Mouse (Mus musculus): ENCODE data around the gene Ltb. TPM values are rescaled to one million over a fixed set of nuclear protein-coding genes. Genes with fewer than 3 reads are reported as not detected.

The Ltb gene
- polyA plus RNA-seq, 1 experiment from 2014 or later, result 6.4 TPM

DNA sequence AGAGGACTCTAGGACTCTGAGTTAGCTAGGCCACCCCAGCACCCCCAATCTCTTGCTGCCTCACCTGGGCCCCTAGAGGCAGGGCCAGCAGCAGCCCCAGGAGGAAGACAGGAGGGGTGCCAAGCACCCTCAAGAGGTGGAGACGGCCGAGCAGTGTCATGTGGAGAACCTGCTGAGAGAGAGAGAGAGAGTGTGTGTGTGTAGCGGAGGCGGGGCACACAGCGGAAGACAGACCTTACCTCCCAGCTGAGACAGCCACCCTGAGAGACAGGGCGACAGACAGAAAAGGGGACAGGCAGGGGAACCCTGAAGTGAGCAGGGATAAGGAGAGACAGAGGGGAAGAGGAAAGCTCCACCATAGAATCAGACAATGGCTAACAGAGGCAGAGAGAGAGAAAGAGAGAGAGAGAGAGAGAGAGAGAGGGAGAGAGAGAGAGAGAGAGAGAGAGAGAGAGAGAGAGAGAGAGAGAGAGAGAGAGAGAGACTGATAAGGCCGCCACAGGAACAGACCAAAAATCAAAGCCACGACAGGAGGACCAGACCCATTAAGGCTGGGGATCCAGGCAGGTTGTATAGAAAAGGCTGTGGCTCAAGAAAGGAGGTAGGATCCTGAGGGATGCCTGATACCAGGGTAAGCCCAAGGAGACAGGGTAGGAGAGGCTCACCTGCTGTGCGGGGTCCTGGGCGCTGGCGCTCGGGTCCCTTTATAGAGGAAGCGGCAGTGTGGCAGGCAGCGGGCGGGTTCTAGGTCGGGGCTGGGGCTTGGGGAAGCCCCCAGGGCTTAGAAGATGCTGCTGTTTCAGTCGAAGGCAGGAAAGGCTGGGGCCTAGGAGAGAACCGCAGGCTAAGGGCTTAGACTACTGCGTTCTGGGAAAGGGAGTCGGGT, 10.5 kb downstream of the Ltb start, which contains the start of gene Lta:
TSS of gene Lta (minus strand) at position 858 of the 886 bp plus-strand sequence.
- peaks cover 36% of the 10 kb centered on the region for H3K27me3 ChIP-seq (ENCODE audit: control insufficient read depth, insufficient read depth, low read length)
- 0 out of 2 replicates have a peak, but pooled peaks cover 4% of the 10 kb centered on the region for H3K4me1 ChIP-seq (ENCODE audit: control insufficient read depth, insufficient read depth, low read length)
- peak within 1 kb of the TSS; percentile 53 for H3K9ac ChIP-seq (ENCODE audit: low read length)
- no peaks in the 10 kb centered on the region for H3K9me3 ChIP-seq (replicated peaks; ENCODE audit: control insufficient read depth, low read length)
- no peak within 1 kb of the TSS for H3K27ac ChIP-seq (ENCODE audit: low read length)
- H3K36me3 ChIP-seq (ENCODE audit: control insufficient read depth, insufficient read depth), result no peaks in the 10 kb centered on the region
- ATAC-seq (replicated peaks; ENCODE audit: extremely low read depth, insufficient read depth, low FRiP score), result peak; percentile 71; the same call in 1 of the 2 replicates
- no peak within 1 kb of the TSS; the same call in 1 of the 2 replicates for H3K4me2 ChIP-seq (ENCODE audit: low read depth, low read length)
- no peak within 1 kb of the TSS for H3K4me3 ChIP-seq (ENCODE audit: low read length)
- WGBS, result 22% methylated on average over 20 of the region's 20 CpGs

DNA sequence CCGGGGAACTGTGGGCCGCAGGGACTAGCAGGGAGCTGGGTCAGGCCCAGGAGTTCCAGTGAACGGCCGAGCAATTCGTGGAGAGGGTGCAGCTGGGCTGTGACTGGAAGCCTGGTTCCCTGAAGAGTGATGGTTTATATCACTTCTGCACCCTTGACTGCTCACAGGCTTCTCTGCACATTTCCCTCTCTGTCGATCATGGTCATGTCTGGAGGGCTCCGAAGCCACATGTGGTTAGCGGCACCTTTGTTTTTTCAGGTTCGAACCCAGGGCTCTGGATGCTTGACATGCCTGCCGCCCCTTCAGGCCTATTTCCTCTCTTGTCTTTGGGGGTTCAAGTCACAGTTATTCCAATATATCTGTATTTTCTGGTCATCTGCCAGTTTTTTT, 11.1 kb downstream of the Ltb start:
- H3K27ac ChIP-seq (ENCODE audit: low read length), result no peak overlapping the region
- H3K9me3 ChIP-seq (replicated peaks; ENCODE audit: control insufficient read depth, low read length), result no peaks in the 10 kb centered on the region
- 48% methylated on average over 10 of the region's 10 CpGs for WGBS
- no peak overlapping the region for H3K4me3 ChIP-seq (ENCODE audit: low read length)
- H3K4me2 ChIP-seq (ENCODE audit: low read depth, low read length), result no peak overlapping the region; the same call in 1 of the 2 replicates
- H3K9ac ChIP-seq (ENCODE audit: low read length), result peak overlapping the region; percentile 53; the same call in 1 of the 2 replicates
- ATAC-seq (replicated peaks; ENCODE audit: extremely low read depth, insufficient read depth, low FRiP score), result no peak
- 0 out of 2 replicates have a peak, but pooled peaks cover 4% of the 10 kb centered on the region for H3K4me1 ChIP-seq (ENCODE audit: control insufficient read depth, insufficient read depth, low read length)
- peaks cover 33% of the 10 kb centered on the region for H3K27me3 ChIP-seq (ENCODE audit: control insufficient read depth, insufficient read depth, low read length)
- no peaks in the 10 kb centered on the region for H3K36me3 ChIP-seq (ENCODE audit: control insufficient read depth, insufficient read depth)

DNA sequence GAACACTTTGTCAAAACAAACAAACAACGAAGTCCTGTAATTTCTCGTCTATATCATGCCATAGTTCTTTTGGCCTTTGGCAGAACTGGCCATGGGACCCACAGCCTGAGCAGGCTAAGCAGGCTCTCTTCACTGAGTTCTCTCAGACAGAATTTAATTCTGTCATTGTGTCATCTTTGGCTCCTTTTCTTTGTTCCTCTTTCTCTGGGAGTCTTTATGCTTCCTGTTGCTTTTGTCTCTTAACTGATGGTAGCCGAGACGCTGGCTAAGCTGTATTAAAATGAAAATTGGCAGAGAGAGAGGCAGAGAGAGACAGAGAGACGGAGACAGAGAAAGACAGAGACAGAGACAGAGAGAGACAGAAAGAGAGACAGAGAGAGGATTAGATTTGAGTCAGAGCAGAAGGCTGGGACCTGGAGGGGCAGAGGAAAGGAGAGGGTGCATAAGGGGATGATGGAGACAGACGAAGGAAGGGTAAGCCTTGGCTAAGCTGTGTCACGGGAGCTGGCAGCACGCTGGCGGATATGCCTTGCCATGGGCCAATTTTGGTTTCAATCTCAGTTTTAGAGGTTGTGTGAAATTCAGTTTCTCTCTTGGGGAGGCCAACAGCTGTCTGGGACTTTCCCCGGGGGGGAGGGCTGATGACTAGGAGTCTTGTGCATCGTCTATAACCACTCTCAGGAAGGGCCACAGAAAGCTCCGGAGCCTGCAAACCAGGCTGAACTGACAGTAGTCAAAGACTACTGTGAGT, 15.7 kb downstream of the Ltb start:
- no peaks in the 10 kb centered on the region for H3K9me3 ChIP-seq (replicated peaks; ENCODE audit: control insufficient read depth, low read length)
- ATAC-seq (replicated peaks; ENCODE audit: extremely low read depth, insufficient read depth, low FRiP score), result no peak
- H3K4me2 ChIP-seq (ENCODE audit: low read depth, low read length), result no peak overlapping the region
- peaks cover 7% of the 10 kb centered on the region for H3K27me3 ChIP-seq (ENCODE audit: control insufficient read depth, insufficient read depth, low read length)
- H3K9ac ChIP-seq (ENCODE audit: low read length), result no peak overlapping the region
- H3K36me3 ChIP-seq (ENCODE audit: control insufficient read depth, insufficient read depth), result no peaks in the 10 kb centered on the region
- H3K4me3 ChIP-seq (ENCODE audit: low read length), result no peak overlapping the region
- WGBS, result 64% methylated on average over 12 of the region's 12 CpGs
- no peaks in the 10 kb centered on the region for H3K4me1 ChIP-seq (ENCODE audit: control insufficient read depth, insufficient read depth, low read length)
- H3K27ac ChIP-seq (ENCODE audit: low read length), result no peak overlapping the region

DNA sequence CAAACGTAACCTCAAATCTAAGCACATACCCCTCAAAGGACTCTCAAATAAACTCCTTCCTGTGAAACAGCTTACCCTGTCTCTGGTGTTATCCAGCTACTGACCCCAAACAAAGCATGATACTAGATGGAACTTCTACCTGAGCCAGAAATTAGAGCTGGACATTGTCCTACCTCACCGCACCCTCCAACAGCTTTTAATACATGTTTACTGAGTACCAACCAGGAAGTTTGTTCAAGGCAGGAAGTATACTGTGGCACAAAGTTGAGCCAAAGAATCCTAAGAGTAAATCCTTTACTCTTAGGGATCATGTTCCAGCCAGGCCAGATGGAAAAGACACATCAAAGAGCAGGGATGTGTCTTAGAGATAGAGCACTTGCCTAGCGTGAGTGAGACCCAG, 16.4 kb downstream of the Ltb start:
- H3K9me3 ChIP-seq (replicated peaks; ENCODE audit: control insufficient read depth, low read length), result no peaks in the 10 kb centered on the region
- ATAC-seq (replicated peaks; ENCODE audit: extremely low read depth, insufficient read depth, low FRiP score), result no peak
- H3K36me3 ChIP-seq (ENCODE audit: control insufficient read depth, insufficient read depth), result no peaks in the 10 kb centered on the region
- WGBS, result 68% methylated on average over 3 of the region's 3 CpGs
- H3K9ac ChIP-seq (ENCODE audit: low read length), result no peak overlapping the region
- no peak overlapping the region for H3K4me2 ChIP-seq (ENCODE audit: low read depth, low read length)
- H3K4me1 ChIP-seq (ENCODE audit: control insufficient read depth, insufficient read depth, low read length), result no peaks in the 10 kb centered on the region
- H3K27ac ChIP-seq (ENCODE audit: low read length), result no peak overlapping the region
- H3K4me3 ChIP-seq (ENCODE audit: low read length), result no peak overlapping the region
- H3K27me3 ChIP-seq (ENCODE audit: control insufficient read depth, insufficient read depth, low read length), result 0 out of 2 replicates have a peak, but pooled peaks cover 2% of the 10 kb centered on the region

DNA sequence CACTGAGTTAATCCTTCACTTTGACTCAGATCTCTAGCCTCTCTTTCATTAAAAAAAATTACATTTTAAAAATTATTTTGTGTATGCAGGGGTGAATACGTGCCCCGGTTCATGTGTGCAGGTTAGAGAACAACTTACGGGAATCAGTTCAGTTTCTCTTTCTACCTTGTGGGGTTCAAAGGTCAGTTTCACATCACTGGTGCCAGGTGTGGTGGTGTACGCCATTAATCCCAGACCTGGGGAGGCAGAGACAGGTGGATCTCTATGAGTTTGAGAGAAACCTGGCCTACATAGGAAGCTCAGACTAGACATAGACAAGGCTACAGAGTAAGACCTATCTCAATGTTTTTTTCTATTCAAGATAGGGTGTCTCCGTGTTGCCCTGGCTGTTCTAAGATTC, 18.8 kb downstream of the Ltb start:
- Histone ChIP-seq H3K27ac (ENCODE audit: low read length) (no peak overlapping the region), H3K4me1 (ENCODE audit: control insufficient read depth, insufficient read depth, low read length) (no peaks in the 10 kb centered on the region), H3K4me2 (ENCODE audit: low read depth, low read length) (no peak overlapping the region), H3K9ac (ENCODE audit: low read length) (no peak overlapping the region), H3K9me3 (replicated peaks; ENCODE audit: control insufficient read depth, low read length) (no peaks in the 10 kb centered on the region), H3K4me3 (ENCODE audit: low read length) (no peak overlapping the region), H3K27me3 (ENCODE audit: control insufficient read depth, insufficient read depth, low read length) (0 out of 2 replicates have a peak, but pooled peaks cover 2% of the 10 kb centered on the region), H3K36me3 (ENCODE audit: control insufficient read depth, insufficient read depth) (no peaks in the 10 kb centered on the region)
- WGBS, result 88% methylated on average over 5 of the region's 5 CpGs
- ATAC-seq (replicated peaks; ENCODE audit: extremely low read depth, insufficient read depth, low FRiP score), result no peak

DNA sequence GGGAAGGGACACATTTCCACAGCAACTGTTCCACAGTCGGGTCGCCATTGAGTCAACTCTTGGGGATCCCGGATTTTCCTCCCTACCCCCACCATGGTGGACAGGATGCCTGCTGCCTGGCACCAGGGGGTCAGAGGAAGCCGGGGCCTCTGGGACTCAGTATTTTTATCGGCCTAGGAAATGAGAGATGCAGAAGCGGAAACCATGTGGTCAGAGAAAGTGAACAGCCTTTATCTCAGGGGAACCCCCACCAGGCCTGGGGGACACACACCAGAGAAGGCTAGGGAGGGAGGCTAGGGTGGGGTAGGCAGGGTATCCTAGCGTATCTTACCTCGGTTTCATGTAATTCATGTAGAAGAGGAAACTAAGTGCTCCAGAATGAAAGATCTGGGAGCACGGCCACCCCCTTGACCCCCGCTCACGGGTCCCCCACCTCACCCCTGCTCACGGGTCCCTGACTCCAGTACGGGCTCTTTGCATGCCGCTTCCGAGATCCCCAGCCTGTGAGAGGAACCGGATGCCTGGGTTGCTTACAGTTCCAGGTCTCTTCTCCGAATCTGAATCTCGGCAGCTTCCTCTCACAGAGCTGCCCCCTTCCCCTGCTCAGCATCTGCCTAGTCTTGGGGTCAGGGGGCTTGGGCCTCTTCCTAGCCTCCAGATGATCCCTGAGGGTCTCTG, 24.4 kb downstream of the Ltb start:
- ATAC-seq (replicated peaks; ENCODE audit: extremely low read depth, insufficient read depth, low FRiP score), result peak; percentile 52
- 0 out of 2 replicates have a peak, but pooled peaks cover 2% of the 10 kb centered on the region for H3K36me3 ChIP-seq (ENCODE audit: control insufficient read depth, insufficient read depth)
- no peak overlapping the region for H3K4me2 ChIP-seq (ENCODE audit: low read depth, low read length)
- H3K9ac ChIP-seq (ENCODE audit: low read length), result no peak overlapping the region
- H3K4me3 ChIP-seq (ENCODE audit: low read length), result no peak overlapping the region
- 64% methylated on average over 18 of the region's 18 CpGs for WGBS
- no peaks in the 10 kb centered on the region for H3K9me3 ChIP-seq (replicated peaks; ENCODE audit: control insufficient read depth, low read length)
- peak overlapping the region; percentile 62 for H3K27ac ChIP-seq (ENCODE audit: low read length)
- H3K4me1 ChIP-seq (ENCODE audit: control insufficient read depth, insufficient read depth, low read length), result peaks cover 7% of the 10 kb centered on the region
- no peaks in the 10 kb centered on the region for H3K27me3 ChIP-seq (ENCODE audit: control insufficient read depth, insufficient read depth, low read length)

DNA sequence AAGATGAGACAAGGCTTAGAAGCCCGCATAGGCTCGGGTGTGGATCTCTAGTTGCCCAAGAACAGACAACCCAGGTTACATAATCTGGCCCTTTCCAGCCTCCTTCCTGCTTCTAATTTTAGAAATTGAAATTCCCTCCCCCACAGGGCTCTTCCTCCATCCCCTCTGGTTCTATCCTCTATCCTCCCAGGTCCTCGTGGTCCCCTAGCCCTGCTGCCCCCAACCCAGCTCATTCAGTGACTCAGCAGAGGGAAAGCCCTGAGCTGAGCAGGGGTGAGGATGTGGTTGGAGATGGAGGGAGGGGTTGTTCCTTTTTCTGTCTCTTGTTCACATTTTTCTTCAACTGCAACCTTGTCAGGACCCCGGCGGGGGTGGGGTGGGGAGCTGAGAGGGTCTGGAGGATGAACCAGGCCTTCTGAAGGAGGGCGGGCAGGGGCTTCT, 25.4 kb downstream of the Ltb start:
- H3K27me3 ChIP-seq (ENCODE audit: control insufficient read depth, insufficient read depth, low read length), result no peaks in the 10 kb centered on the region
- peak overlapping the region; percentile 39 for H3K27ac ChIP-seq (ENCODE audit: low read length)
- ATAC-seq (replicated peaks; ENCODE audit: extremely low read depth, insufficient read depth, low FRiP score), result no peak
- WGBS, result 54% methylated on average over 6 of the region's 6 CpGs
- no peak overlapping the region for H3K4me2 ChIP-seq (ENCODE audit: low read depth, low read length)
- H3K36me3 ChIP-seq (ENCODE audit: control insufficient read depth, insufficient read depth), result 0 out of 2 replicates have a peak, but pooled peaks cover 2% of the 10 kb centered on the region
- no peak overlapping the region for H3K4me3 ChIP-seq (ENCODE audit: low read length)
- H3K9me3 ChIP-seq (replicated peaks; ENCODE audit: control insufficient read depth, low read length), result no peaks in the 10 kb centered on the region
- H3K9ac ChIP-seq (ENCODE audit: low read length), result no peak overlapping the region
- H3K4me1 ChIP-seq (ENCODE audit: control insufficient read depth, insufficient read depth, low read length), result peaks cover 7% of the 10 kb centered on the region

DNA sequence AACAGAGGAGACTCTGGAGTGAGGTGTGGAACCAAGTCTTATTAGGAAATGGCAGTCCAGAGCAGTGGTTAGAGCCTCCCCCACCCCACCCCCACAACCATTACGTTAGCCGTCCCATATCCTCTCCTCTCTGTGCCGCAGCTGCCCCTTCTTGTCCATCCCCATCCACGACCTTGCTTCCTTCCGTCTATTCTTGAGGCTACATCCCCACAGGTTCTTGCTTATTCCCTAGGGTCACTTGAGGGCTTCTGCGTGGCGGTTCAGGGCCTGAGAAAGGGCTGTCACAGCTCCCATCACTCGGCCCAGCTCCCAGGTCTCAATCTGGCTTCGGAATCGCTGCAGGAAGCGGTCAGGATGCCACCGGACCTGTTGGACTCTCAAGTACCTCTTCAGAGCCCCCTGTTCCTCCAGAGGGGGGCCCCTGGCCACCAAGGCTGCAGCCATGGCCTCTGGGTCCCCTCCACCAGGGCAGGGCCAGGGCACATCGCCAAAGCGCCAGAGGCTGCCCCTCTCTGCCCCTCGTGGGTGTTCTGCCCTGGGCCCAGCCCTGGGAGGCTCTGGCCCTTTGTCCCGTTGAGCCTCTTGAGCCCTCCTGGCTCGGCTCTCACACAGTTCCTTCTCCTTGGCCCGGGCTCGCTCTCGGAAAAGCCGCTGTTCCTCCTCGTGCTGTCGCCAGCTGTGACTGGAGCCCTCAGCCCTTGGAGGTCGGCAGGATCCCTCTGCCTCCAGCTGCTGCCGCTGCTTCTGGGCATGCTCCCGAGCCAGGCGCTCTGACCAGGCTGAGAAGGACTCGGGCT, 26.1 kb downstream of the Ltb start, which contains the start of gene Gm16181:
TSS of gene Gm16181 (plus strand) at position 679 of the 797 bp plus-strand sequence.
- Histone ChIP-seq H3K36me3 (ENCODE audit: control insufficient read depth, insufficient read depth) (peaks cover 8% of the 10 kb centered on the region; the same call in 1 of the 2 replicates), H3K4me2 (ENCODE audit: low read depth, low read length) (no peak within 1 kb of the TSS), H3K9ac (ENCODE audit: low read length) (0 out of 2 replicates have a peak within 1 kb of the TSS, but pooled peaks have one; percentile 18), H3K4me1 (ENCODE audit: control insufficient read depth, insufficient read depth, low read length) (peaks cover 7% of the 10 kb centered on the region), H3K27me3 (ENCODE audit: control insufficient read depth, insufficient read depth, low read length) (no peaks in the 10 kb centered on the region), H3K9me3 (replicated peaks; ENCODE audit: control insufficient read depth, low read length) (no peaks in the 10 kb centered on the region), H3K4me3 (ENCODE audit: low read length) (no peak within 1 kb of the TSS), H3K27ac (ENCODE audit: low read length) (peak within 1 kb of the TSS; percentile 75)
- 60% methylated on average over 28 of the region's 28 CpGs for WGBS
- no peak for ATAC-seq (replicated peaks; ENCODE audit: extremely low read depth, insufficient read depth, low FRiP score)

All from heart, embryonic 16.5 days (tissue).